Mouse (Mus musculus) spleen, adult 2 months (tissue): ENCODE measurements around the gene Tbc1d9b.

Source experiments
- CTCF ChIP-seq: fragments of 200-500 bp; IDR thresholded peaks from 2 replicates; pipeline ENCODE4 v1.5.1; 2011; ENCODE audit warnings: mild to moderate bottlenecking, inconsistent platforms; ENCODE audit not compliant: insufficient read depth, insufficient read length, insufficient replicate concordance; ENCODE audit errors: extremely low read depth
- POLR2A ChIP-seq: fragments of 200-500 bp; IDR thresholded peaks from 2 replicates; pipeline ENCODE4 v1.6.1; 2011; ENCODE audit warnings: low read depth, low read length, inconsistent platforms

GRCm38 (mm10) chr11:50090982-50091675 is 40.1 kb upstream of the Tbc1d9b start:
- TF ChIP-seq POLR2A (no peak), CTCF (no peak)
